Mouse (Mus musculus): ENCODE results near the gene Tmc8.

GRCm38 (mm10) chr11:117751544-117751943 is 30.3 kb upstream of the Tmc8 start:
- TF ChIP-seq CTCF (IDR thresholded peaks at IDR 0.05; ENCODE audit: extremely low read depth, insufficient read length, insufficient replicate concordance, low read depth, low read length) (no peak), POLR2A (IDR thresholded peaks at IDR 0.05; ENCODE audit: low read depth, low read length) (no peak)

Measured in small intestine, adult 2 months (tissue).